Mouse (Mus musculus): ENCODE measurements at regions not wholly inside any gene's neighbourhood (a gene's known extent, or its start where the extent isn't known, plus 50 kb on each side); places are given as distances from the start of the nearest gene placed in this dataset.

- Histone ChIP-seq H3K27ac (ENCODE audit: insufficient read depth, low read depth) (no peak overlapping the region), H3K27me3 (replicated peaks) (no peaks in the 10 kb centered on the region), H3K9me3 (replicated peaks; ENCODE audit: low read length) (peaks cover 27% of the 10 kb centered on the region), H3K4me2 (ENCODE audit: insufficient read depth, low read depth, poor library complexity, severe bottlenecking) (no peak overlapping the region), H3K36me3 (replicated peaks in 1 of 2; ENCODE audit: control insufficient read depth in 1 of 2, insufficient read depth in 1 of 2, low read length in 1 of 2) (no peaks in the 10 kb centered on the region), H3K9ac (ENCODE audit: insufficient read depth, low read depth) (no peak overlapping the region), H3K4me3 (replicated peaks in 1 of 3; ENCODE audit: low read depth in 2 of 3, low read length in 2 of 3, poor library complexity in 1 of 3) (no peak overlapping the region), H3K79me2 (replicated peaks; ENCODE audit: control insufficient read depth, extremely low read depth, insufficient read depth, poor library complexity, severe bottlenecking) (no peaks in the 10 kb centered on the region), H3K4me1 (ENCODE audit: control insufficient read depth in 1 of 2, insufficient read depth in 2 of 2) (no peaks in the 10 kb centered on the region)
- dilution Hi-C loops (cut with MboI; ENCODE audit: extremely low pct_ligation_motif_present, extremely low pct_unique_long_range_greater_than_20kb, low sequenced_read_pairs) (no loop called here), in situ Hi-C loops (cut with MboI; ENCODE audit: low pct_ligation_motif_present, low pct_unique_long_range_greater_than_20kb, low sequenced_read_pairs) (no loop called here)
- no peak for DNase-seq (ENCODE audit: extremely low read depth)
- TF ChIP-seq ETS1 (conservative IDR thresholded peaks at IDR 0.05; ENCODE audit: low read depth, low read length) (no peak), POLR2A (IDR thresholded peaks at IDR 0.05; ENCODE audit: low read depth, low read length) (no peak), JUN (IDR thresholded peaks at IDR 0.05; ENCODE audit: insufficient read depth, low read depth, low read length) (no peak), KAT2A (IDR thresholded peaks at IDR 0.05; ENCODE audit: insufficient replicate concordance, low read length) (no peak), MXI1 (IDR thresholded peaks at IDR 0.05; ENCODE audit: low read depth, low read length) (no peak), CHD2 (IDR thresholded peaks at IDR 0.05; ENCODE audit: low read length) (no peak), MEF2A (IDR thresholded peaks at IDR 0.05; ENCODE audit: borderline replicate concordance, low read depth, low read length) (no peak), CTCF (conservative IDR thresholded peaks at IDR 0.05 in 1 of 2, IDR thresholded peaks at IDR 0.05 in 1 of 2; ENCODE audit: low read depth in 2 of 2, low read length in 2 of 2) (no peak), GABPA (IDR thresholded peaks at IDR 0.05; ENCODE audit: insufficient replicate concordance, low read depth, low read length) (no peak), TBP (conservative IDR thresholded peaks at IDR 0.05; ENCODE audit: low read depth, low read length) (no peak), ZKSCAN1 (IDR thresholded peaks at IDR 0.05; ENCODE audit: borderline replicate concordance, low read depth, low read length) (no peak), EP300 (IDR thresholded peaks at IDR 0.05; ENCODE audit: low read length) (no peak), TCF12 (IDR thresholded peaks at IDR 0.05; ENCODE audit: low read depth, low read length) (no peak), BHLHE40 (IDR thresholded peaks at IDR 0.05; ENCODE audit: low read depth, low read length) (no peak), PAX5 (IDR thresholded peaks at IDR 0.05; ENCODE audit: low read length) (no peak), ZMIZ1 (IDR thresholded peaks at IDR 0.05; ENCODE audit: low read depth, low read length) (no peak), RAD21 (IDR thresholded peaks at IDR 0.05; ENCODE audit: low read depth, low read length) (no peak), ZC3H11A (IDR thresholded peaks at IDR 0.05; ENCODE audit: low read depth, low read length) (no peak), CHD1 (IDR thresholded peaks at IDR 0.05; ENCODE audit: low read depth, low read length) (no peak), USF2 (conservative IDR thresholded peaks at IDR 0.05; ENCODE audit: low read depth, low read length) (no peak)
These were observed 288.8 kb upstream of the Tyrp1 start for GRCm38 (mm10) chr4:80545086-80545485.

GRCm38 (mm10) chr4:80589438-80589837 is 244.5 kb upstream of the Tyrp1 start:
- Histone ChIP-seq H3K36me3 (replicated peaks in 1 of 2; ENCODE audit: control insufficient read depth in 1 of 2, insufficient read depth in 1 of 2, low read length in 1 of 2) (no peaks in the 10 kb centered on the region), H3K9me3 (replicated peaks; ENCODE audit: low read length) (peaks cover 23% of the 10 kb centered on the region), H3K27ac (ENCODE audit: insufficient read depth, low read depth) (no peak overlapping the region), H3K27me3 (replicated peaks) (no peaks in the 10 kb centered on the region), H3K4me1 (ENCODE audit: control insufficient read depth in 1 of 2, insufficient read depth in 2 of 2) (no peaks in the 10 kb centered on the region), H3K79me2 (replicated peaks; ENCODE audit: control insufficient read depth, extremely low read depth, insufficient read depth, poor library complexity, severe bottlenecking) (no peaks in the 10 kb centered on the region), H3K9ac (ENCODE audit: insufficient read depth, low read depth) (no peak overlapping the region), H3K4me3 (replicated peaks in 1 of 3; ENCODE audit: low read depth in 2 of 3, low read length in 2 of 3, poor library complexity in 1 of 3) (no peak overlapping the region), H3K4me2 (ENCODE audit: insufficient read depth, low read depth, poor library complexity, severe bottlenecking) (no peak overlapping the region)
- TF ChIP-seq USF1 (IDR thresholded peaks at IDR 0.05; ENCODE audit: low read depth, low read length) (no peak), ZMIZ1 (IDR thresholded peaks at IDR 0.05; ENCODE audit: low read depth, low read length) (no peak), UBTF (IDR thresholded peaks at IDR 0.05; ENCODE audit: low read depth, low read length) (no peak), NRF1 (IDR thresholded peaks at IDR 0.05; ENCODE audit: low read depth, low read length) (no peak), MXI1 (IDR thresholded peaks at IDR 0.05; ENCODE audit: low read depth, low read length) (no peak), IRF4 (IDR thresholded peaks at IDR 0.05; ENCODE audit: low read depth, low read length) (no peak), SMC3 (IDR thresholded peaks at IDR 0.05; ENCODE audit: low read depth, low read length) (no peak), GABPA (IDR thresholded peaks at IDR 0.05; ENCODE audit: insufficient replicate concordance, low read depth, low read length) (no peak), ELF1 (IDR thresholded peaks at IDR 0.05; ENCODE audit: low read depth, low read length) (no peak), POLR2A (IDR thresholded peaks at IDR 0.05; ENCODE audit: low read depth, low read length) (no peak), JUN (IDR thresholded peaks at IDR 0.05; ENCODE audit: insufficient read depth, low read depth, low read length) (no peak), JUND (conservative IDR thresholded peaks at IDR 0.05; ENCODE audit: low read depth, low read length) (no peak), MYC (IDR thresholded peaks at IDR 0.05; ENCODE audit: low read depth, low read length) (no peak), USF2 (conservative IDR thresholded peaks at IDR 0.05; ENCODE audit: low read depth, low read length) (no peak), MAX (IDR thresholded peaks at IDR 0.05; ENCODE audit: low read length) (no peak), EP300 (IDR thresholded peaks at IDR 0.05; ENCODE audit: low read length) (no peak), ZNF384 (IDR thresholded peaks at IDR 0.05; ENCODE audit: low read depth, low read length) (no peak), BHLHE40 (IDR thresholded peaks at IDR 0.05; ENCODE audit: low read depth, low read length) (no peak), MEF2A (IDR thresholded peaks at IDR 0.05; ENCODE audit: borderline replicate concordance, low read depth, low read length) (no peak), NELFE (IDR thresholded peaks at IDR 0.05; ENCODE audit: low read depth, low read length) (no peak)
- dilution Hi-C loops (cut with MboI; ENCODE audit: extremely low pct_ligation_motif_present, extremely low pct_unique_long_range_greater_than_20kb, low sequenced_read_pairs) (no loop called here), in situ Hi-C loops (cut with MboI; ENCODE audit: low pct_ligation_motif_present, low pct_unique_long_range_greater_than_20kb, low sequenced_read_pairs) (no loop called here)
- DNase-seq (ENCODE audit: extremely low read depth), result no peak
